ENCODE assay signal across 18 mouse cellular contexts in the genomic region with DNA sequence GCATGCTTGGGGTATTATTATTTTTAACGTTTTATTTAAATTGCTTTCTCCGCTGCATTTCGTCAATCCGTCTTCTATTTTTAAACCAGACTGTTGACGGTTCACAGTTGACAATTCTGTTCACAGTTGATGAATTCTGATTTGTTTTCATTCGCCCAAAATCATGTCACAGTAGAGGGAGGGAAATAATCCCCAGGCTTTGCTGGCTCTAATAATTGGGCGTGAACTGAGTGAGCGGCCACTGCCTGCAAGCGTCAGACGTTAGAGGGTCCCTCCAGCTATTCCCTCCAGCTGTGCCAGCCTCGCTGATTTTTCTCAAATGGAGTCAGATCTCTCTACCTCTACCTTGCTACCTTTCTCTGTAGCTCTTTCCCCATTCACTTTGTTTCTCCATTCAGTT.
"Had no signal": no experiment of that assay in that cellular context is flagged by ENCODE, and none has a peak within 500 bp of the region (broad histone marks: within the 10 kb centered on the region; RNA-seq: fewer than 3 reads in every experiment).

No protein-coding gene starts in this region.

- H3K4me2 ChIP-seq: limb, embryonic 12.5 days; liver, embryonic 13.5 days; lung, embryonic 15.5 days; neural tube, embryonic 12.5 days had no signal

- H3K27ac ChIP-seq: kidney, postnatal 0 days; limb, embryonic 12.5 days; liver, embryonic 13.5 days; lung, embryonic 15.5 days; macrophage; neural tube, embryonic 12.5 days had no signal

- H3K27me3 ChIP-seq: limb, embryonic 12.5 days; liver, embryonic 13.5 days; lung, embryonic 15.5 days; megakaryocyte, embryonic 14.5 days; neural tube, embryonic 12.5 days had no signal

- H3K4me3 ChIP-seq: limb, embryonic 12.5 days; liver, embryonic 13.5 days; lung, embryonic 15.5 days; megakaryocyte, embryonic 14.5 days; myocyte; neural tube, embryonic 12.5 days had no signal

- H3K9ac ChIP-seq: limb, embryonic 12.5 days; liver, embryonic 13.5 days; liver, postnatal 0 days; lung, embryonic 15.5 days; neural tube, embryonic 12.5 days had no signal

- ATAC-seq: liver, postnatal 0 days had no signal

- H3K9me3 ChIP-seq: limb, embryonic 12.5 days; liver, embryonic 13.5 days; lung, embryonic 15.5 days; neural tube, embryonic 12.5 days had no signal

- H3K4me1 ChIP-seq: lung, embryonic 15.5 days; megakaryocyte, embryonic 14.5 days; neural tube, embryonic 12.5 days had no signal

- H3K36me3 ChIP-seq: limb, embryonic 12.5 days; liver, embryonic 13.5 days; lung, embryonic 15.5 days; neural tube, embryonic 12.5 days had no signal

- DNase-seq: kidney, adult 11 months; kidney, adult 9 months; kidney, postnatal 36 days; layer of hippocampus, adult 9-11 months; layer of hippocampus, postnatal 36 days; liver; liver, embryonic 13.5 days; liver, postnatal 0 days; lung, postnatal 14 days; thymus, adult 18-20 months; thymus, postnatal 14 days had no signal
